9 mouse cellular contexts compared by ENCODE assay signal in the genomic region with DNA sequence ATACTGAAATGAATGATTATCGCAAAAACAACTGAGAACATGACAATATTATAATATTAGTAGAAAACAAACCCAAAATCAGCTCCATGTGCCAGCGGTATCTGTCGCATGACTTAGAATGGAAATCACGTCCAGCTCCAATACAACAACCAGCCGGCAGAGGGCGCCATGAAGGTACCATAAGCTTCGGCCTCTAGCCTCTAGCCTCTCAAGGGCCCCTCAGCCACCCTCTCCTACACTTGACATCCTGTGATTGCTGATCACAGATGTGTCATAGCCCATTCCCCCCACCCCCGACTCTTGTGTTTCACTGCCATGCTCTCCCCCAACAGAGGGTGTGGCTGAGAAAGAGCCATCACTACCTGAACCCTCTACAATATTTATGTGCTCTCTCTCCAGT. TPM values are rescaled to one million over a fixed set of nuclear protein-coding genes. Genes with fewer than 3 reads are reported as not detected.
DNase-seq lines count a peak whose midpoint lies in the region; ATAC-seq and TF ChIP-seq lines count a peak whose summit lies in the region.
"Had no signal": no experiment of that assay in that cellular context is flagged by ENCODE, and none has a peak within 500 bp of the region (broad histone marks: within the 10 kb centered on the region; RNA-seq: fewer than 3 reads in every experiment).

No protein-coding gene starts in this region.

- H3K27ac ChIP-seq in liver, postnatal 0 days (ENCODE audit: low read depth), result no peak overlapping the region

- no peak for ATAC-seq in liver, postnatal 0 days

- no peak overlapping the region for H3K9ac ChIP-seq in liver, postnatal 0 days (replicated peaks)

- DNase-seq in adrenal gland, adult 18-20 months (ENCODE audit: low spot score in 2 of 2), result peak; percentile 47 to 69
- DNase-seq in adrenal gland, adult 8-10 months, result no peak
- DNase-seq in spleen, postnatal 10 days (ENCODE audit: low spot score in 2 of 2), result peak; percentile 11 to 70
- DNase-seq in spleen, adult 12 weeks (ENCODE audit: low spot score), result no peak
- DNase-seq in cerebellum, postnatal 25 days, result peak; percentile 68 to 80
- DNase-seq in gastrocnemius, postnatal 25 days, result peak; percentile 22
- peak; percentile 73 for DNase-seq in liver, postnatal 0 days
- peak; percentile 45 for DNase-seq in splenic B cell, adult 2 months (ENCODE audit: low read depth, low spot score)

- H3K36me3 ChIP-seq in liver, postnatal 0 days (replicated peaks; ENCODE audit: insufficient read depth, low read length), result no peaks in the 10 kb centered on the region
- no peaks in the 10 kb centered on the region for H3K36me3 ChIP-seq in splenic B cell, adult 2 months (ENCODE audit: control insufficient read depth, insufficient read depth, low read length, poor library complexity, severe bottlenecking)

- no peak overlapping the region for H3K4me3 ChIP-seq in liver, postnatal 0 days (ENCODE audit: low read depth, low read length)

- H3K4me1 ChIP-seq in liver, postnatal 0 days (ENCODE audit: insufficient read depth), result peaks cover 12% of the 10 kb centered on the region; the same call in 1 of the 2 replicates

- no peaks in the 10 kb centered on the region for H3K27me3 ChIP-seq in liver, postnatal 0 days (ENCODE audit: insufficient read depth, low read length)
- H3K27me3 ChIP-seq in splenic B cell, adult 2 months (ENCODE audit: control insufficient read depth, insufficient read depth, low read length, poor library complexity, severe bottlenecking), result no peaks in the 10 kb centered on the region

- TF ChIP-seq EP300 in liver, postnatal 0 days (IDR thresholded peaks at IDR 0.05; ENCODE audit: low read depth), result no peak

- H3K9me3 ChIP-seq in liver, postnatal 0 days (ENCODE audit: low read length), result no peaks in the 10 kb centered on the region

- 27% methylated on average over 8 of the region's 8 CpGs for WGBS in liver, postnatal 0 days (ENCODE audit: insufficient replicate concordance)

- H3K4me2 ChIP-seq in liver, postnatal 0 days (ENCODE audit: low read depth, low read length), result no peak overlapping the region

- peak; percentile 73 for TF ChIP-seq CTCF in liver, postnatal 0 days (IDR thresholded peaks at IDR 0.05; ENCODE audit: low read depth)

RNA-seq across cellular contexts. Expression of a gene that starts 17.5 kb away (rescaled TPM):
- 1 to 10 TPM; 7.4 to 8.0 TPM for total RNA-seq in adrenal gland, adult 18-20 months (2021)
- 1 to 10 TPM; 3.7 to 6.7 (median 5.6) TPM for total RNA-seq in adrenal gland, adult 8-10 months (2022)
- 1 to 10 TPM; 3.4 to 6.3 TPM for total RNA-seq in gastrocnemius, postnatal 25 days (2021)
- polyA plus RNA-seq in liver, postnatal 0 days (2015; fragmentation: Nextera tagmentation; extraction: Ambion mirVana), result not detected in 2 replicates

RNA-seq across cellular contexts. Expression of a gene that starts 41.1 kb away (rescaled TPM):
- 1 to 10 TPM in 1 of 2 experiments, under 1 TPM in 1; 0.23 to 1.7 TPM for total RNA-seq in adrenal gland, adult 18-20 months (2021)
- under 1 TPM in 3 of 4 experiments, not detected in 1; 0.21 to 0.46 (median 0.26) TPM for total RNA-seq in adrenal gland, adult 8-10 months (2022)
- total RNA-seq in gastrocnemius, postnatal 25 days (2021), result under 1 TPM in 1 of 2 experiments, not detected in 1; 0.35 TPM
- polyA plus RNA-seq in liver, postnatal 0 days (2015; fragmentation: Nextera tagmentation; extraction: Ambion mirVana), result 64.9 and 66.7 TPM in 2 replicates
- total RNA-seq: layer of hippocampus, adult 18-20 months had no signal

Comparison
In these comparisons a context has a peak if more than half of its experiments do, and no peak if none do; other contexts are left out.
1. DNase-seq: peak in adrenal gland, adult 18-20 months (2 of 2), spleen, postnatal 10 days (2 of 2), cerebellum, postnatal 25 days (2 of 2), gastrocnemius, postnatal 25 days (single experiment), liver, postnatal 0 days (single experiment) and splenic B cell, adult 2 months (single experiment); none in adrenal gland, adult 8-10 months (single experiment) and spleen, adult 12 weeks (single experiment).